Comparison of ENCODE assay signal across 10 mouse cellular contexts in the genomic region with DNA sequence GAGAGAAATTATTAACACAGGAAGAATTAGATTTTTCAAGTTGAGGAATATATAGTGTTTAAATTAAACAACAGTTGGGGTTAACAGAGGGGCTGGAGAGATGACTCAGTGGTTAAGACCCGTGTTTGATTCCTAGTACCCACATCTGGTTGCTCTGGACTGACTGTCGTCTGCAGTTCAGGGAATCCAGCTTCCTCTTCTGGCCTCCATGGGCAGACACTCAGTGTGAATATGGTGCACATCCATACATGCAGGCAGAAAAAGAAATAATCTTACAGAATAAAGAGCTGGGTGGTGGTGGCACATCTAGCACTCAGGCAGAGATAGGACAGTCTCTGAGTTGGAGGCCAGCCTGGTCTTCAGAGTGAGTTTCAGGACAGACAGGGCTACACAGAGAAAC. TPM values are rescaled to one million over a fixed set of nuclear protein-coding genes. Genes with fewer than 3 reads are reported as not detected.
A peak's percentile ranks its signal among the peaks of the same experiment; 100 is the strongest.
DNase-seq lines count a peak whose midpoint lies in the region; ATAC-seq and TF ChIP-seq lines count a peak whose summit lies in the region.
"Had no signal": no experiment of that assay in that cellular context is flagged by ENCODE, and none has a peak within 500 bp of the region (broad histone marks: within the 10 kb centered on the region; RNA-seq: fewer than 3 reads in every experiment).

No protein-coding gene starts in this region.

- H3ac ChIP-seq in myocyte (ENCODE audit: control insufficient read depth, insufficient read length), result no peak overlapping the region

- ATAC-seq in lung, embryonic 15.5 days (ENCODE audit: borderline replicate concordance, extremely low read depth, low FRiP score, low TSS enrichment), result no peak
- no peak for ATAC-seq in limb, embryonic 13.5 days (ENCODE audit: low FRiP score, low read depth)

- no peak overlapping the region for H3K27ac ChIP-seq in lung, embryonic 15.5 days
- H3K27ac ChIP-seq in limb, embryonic 13.5 days, result no peak overlapping the region

- peaks cover 17% of the 10 kb centered on the region for H3K4me1 ChIP-seq in lung, embryonic 15.5 days
- peaks cover 23% of the 10 kb centered on the region for H3K4me1 ChIP-seq in limb, embryonic 13.5 days

- 54% methylated on average over 2 of the region's 2 CpGs for WGBS in lung, embryonic 15.5 days
- 72% methylated on average over 2 of the region's 2 CpGs for WGBS in limb, embryonic 13.5 days

- peaks cover 32% of the 10 kb centered on the region for H3K79me2 ChIP-seq in myocyte (ENCODE audit: control insufficient read depth, insufficient read depth)

- TF ChIP-seq POLR2A in myocyte (IDR thresholded peaks at IDR 0.05; ENCODE audit: insufficient read length, low read depth), result no peak

- H3K4me3 ChIP-seq in lung, embryonic 15.5 days, result no peak overlapping the region; the same call in 1 of the 2 replicates
- H3K4me3 ChIP-seq in limb, embryonic 13.5 days, result no peak overlapping the region
- H3K4me3 ChIP-seq in myocyte, result no peak overlapping the region

- no peaks in the 10 kb centered on the region for H3K9me3 ChIP-seq in lung, embryonic 15.5 days
- H3K9me3 ChIP-seq in limb, embryonic 13.5 days, result no peaks in the 10 kb centered on the region

- H3K36me3 ChIP-seq in lung, embryonic 15.5 days, result peaks cover 41% of the 10 kb centered on the region
- peaks cover 41% of the 10 kb centered on the region for H3K36me3 ChIP-seq in limb, embryonic 13.5 days
- H3K36me3 ChIP-seq in myocyte (ENCODE audit: control insufficient read depth, insufficient read depth), result peaks cover 41% of the 10 kb centered on the region

- H3K9ac ChIP-seq in lung, embryonic 15.5 days, result no peak overlapping the region
- H3K9ac ChIP-seq in limb, embryonic 13.5 days, result no peak overlapping the region

- no peaks in the 10 kb centered on the region for H3K27me3 ChIP-seq in lung, embryonic 15.5 days
- H3K27me3 ChIP-seq in limb, embryonic 13.5 days, result no peaks in the 10 kb centered on the region
- no peaks in the 10 kb centered on the region for H3K27me3 ChIP-seq in myocyte (ENCODE audit: control insufficient read depth, insufficient read depth, insufficient read length)

- peak overlapping the region; percentile 7; the same call in 1 of the 2 replicates for H3K4me2 ChIP-seq in lung, embryonic 15.5 days
- peak overlapping the region; percentile 69 for H3K4me2 ChIP-seq in limb, embryonic 13.5 days (replicated peaks)
- peak overlapping the region; percentile 66 for H3K4me2 ChIP-seq in myocyte (ENCODE audit: low read depth)

- intact Hi-C loops in heart, postnatal 25 days (cut with DNase I), result no loop called here

- DNase-seq in heart, adult 11 months, result peak; percentile 83
- no peak for DNase-seq in heart, postnatal 25 days (ENCODE audit: low spot score)
- no peak for DNase-seq in lung, postnatal 25 days (ENCODE audit: low spot score)
- DNase-seq in frontal cortex, postnatal 10 days (ENCODE audit: low spot score in 2 of 2), result no peak
- no peak for DNase-seq in retina, postnatal 1 day
- DNase-seq: B cell, adult 2 months; kidney, postnatal 14 days had no signal

TF ChIP-seq in myocyte, 11 proteins besides CTCF, POLR2A, EP300 and RAD21:
- TF ChIP-seq MYOD1 (IDR thresholded peaks at IDR 0.05; ENCODE audit: control insufficient read depth in 1 of 3, insufficient read length in 2 of 3, low read depth in 2 of 3), result no peak
- TF ChIP-seq USF1 (IDR thresholded peaks at IDR 0.05; ENCODE audit: low read depth), result no peak
- TF ChIP-seq CEBPB (IDR thresholded peaks at IDR 0.05; ENCODE audit: insufficient read depth, poor library complexity, severe bottlenecking), result no peak
- TF ChIP-seq MYOG (IDR thresholded peaks at IDR 0.05; ENCODE audit: control insufficient read depth in 1 of 3, insufficient read depth in 1 of 3, insufficient read length in 2 of 3, low read depth in 2 of 3), result no peak
- TF ChIP-seq SRF (IDR thresholded peaks at IDR 0.05; ENCODE audit: control insufficient read depth, insufficient read length, low read depth), result no peak
- TF ChIP-seq MAX (IDR thresholded peaks at IDR 0.05; ENCODE audit: low read depth), result no peak
- TF ChIP-seq TCF12 (IDR thresholded peaks at IDR 0.05; ENCODE audit: insufficient read depth, poor library complexity, severe bottlenecking), result no peak
- TF ChIP-seq REST (IDR thresholded peaks at IDR 0.05; ENCODE audit: insufficient read depth, insufficient read length), result no peak
- TF ChIP-seq E2F4 (IDR thresholded peaks at IDR 0.05; ENCODE audit: insufficient read depth), result no peak
- no peak for TF ChIP-seq TCF3 (IDR thresholded peaks at IDR 0.05; ENCODE audit: insufficient read length, low read depth)
- no peak for TF ChIP-seq POLR2AphosphoS2 (IDR thresholded peaks at IDR 0.05; ENCODE audit: insufficient read length, low read depth)

RNA-seq across cellular contexts. Expression of a gene that starts 2.3 kb away (rescaled TPM):
- 100 to 1,000 TPM; 290 to 301 TPM for total RNA-seq in heart, postnatal 25 days (2021)
- polyA plus RNA-seq in lung, embryonic 15.5 days (2015; fragmentation: Nextera tagmentation; extraction: Ambion mirVana), result 603 and 672 TPM in 2 replicates
- polyA plus RNA-seq in limb, embryonic 13.5 days (2015; fragmentation: Nextera tagmentation; extraction: Ambion mirVana), result 607 and 618 TPM in 2 replicates
- 860 TPM for polyA plus RNA-seq in myocyte (2012; fragmentation: generic; extraction: Trizol)

RNA-seq across cellular contexts. Expression of a gene that starts 7.7 kb away (rescaled TPM):
- 10 to 100 TPM; 34.6 to 47.1 TPM for total RNA-seq in heart, postnatal 25 days (2021)
- polyA plus RNA-seq in lung, embryonic 15.5 days (2015; fragmentation: Nextera tagmentation; extraction: Ambion mirVana), result 5.7 and 9.7 TPM in 2 replicates
- 9.0 and 10.4 TPM in 2 replicates for polyA plus RNA-seq in limb, embryonic 13.5 days (2015; fragmentation: Nextera tagmentation; extraction: Ambion mirVana)
- polyA plus RNA-seq in myocyte (2012; fragmentation: generic; extraction: Trizol), result 2.2 TPM

RNA-seq across cellular contexts. Expression of a gene that starts 33.8 kb away (rescaled TPM):
- 100 to 1,000 TPM; 177 to 178 TPM for total RNA-seq in heart, postnatal 25 days (2021)
- 149 and 200 TPM in 2 replicates for polyA plus RNA-seq in lung, embryonic 15.5 days (2015; fragmentation: Nextera tagmentation; extraction: Ambion mirVana)
- 33.5 and 34.6 TPM in 2 replicates for polyA plus RNA-seq in limb, embryonic 13.5 days (2015; fragmentation: Nextera tagmentation; extraction: Ambion mirVana)
- polyA plus RNA-seq in myocyte (2012; fragmentation: generic; extraction: Trizol), result 9.4 TPM

Comparison
In these comparisons a context has a peak if more than half of its experiments do, and no peak if none do; other contexts are left out.
1. H3K4me2 ChIP-seq: peak in every context shown above with its lines; median percentile 69 in limb, embryonic 13.5 days; 66 in myocyte; 7 in lung, embryonic 15.5 days.